Mouse (Mus musculus) thymus, postnatal 4 days (tissue): ENCODE results near the gene Slc1a5.

Experiments
- DNase-seq: peaks from one replicate; pipeline ENCODE4 v3.0.0; 2021

Slc1a5 gene

GRCm38 (mm10) chr7:16821091-16821490 is 40.0 kb downstream of the Slc1a5 start:
- DNase-seq = peak; percentile 13

- peak; percentile 4 for DNase-seq
These were observed 40.5 kb downstream of the Slc1a5 start for GRCm38 (mm10) chr7:16821669-16822101.

- no peak for DNase-seq
These were observed 42.6 kb downstream of the Slc1a5 start for GRCm38 (mm10) chr7:16823734-16824133.

GRCm38 (mm10) chr7:16825785-16826184 is 44.6 kb downstream of the Slc1a5 start:
- DNase-seq = peak; percentile 67

GRCm38 (mm10) chr7:16826571-16826970 is 45.4 kb downstream of the Slc1a5 start:
- peak; percentile 21 for DNase-seq

GRCm38 (mm10) chr7:16827274-16827673 is 46.1 kb downstream of the Slc1a5 start:
- DNase-seq = no peak

- no peak for DNase-seq
These were observed 49.3 kb downstream of the Slc1a5 start for GRCm38 (mm10) chr7:16830449-16830848.

- DNase-seq = no peak
These were observed 57.0 kb downstream of the Slc1a5 start for GRCm38 (mm10) chr7:16837916-16838803.

- DNase-seq = no peak
These were observed 57.8 kb downstream of the Slc1a5 start for GRCm38 (mm10) chr7:16838804-16839426.

- no peak for DNase-seq
These were observed 58.4 kb downstream of the Slc1a5 start for GRCm38 (mm10) chr7:16839427-16840108.

- no peak for DNase-seq
These were observed 59.0 kb downstream of the Slc1a5 start for GRCm38 (mm10) chr7:16840109-16840491.

- peak; percentile 64 for DNase-seq
These were observed 59.9 kb downstream of the Slc1a5 start for GRCm38 (mm10) chr7:16841078-16841477.

- peak; percentile 83 for DNase-seq
These were observed 60.7 kb downstream of the Slc1a5 start for GRCm38 (mm10) chr7:16841561-16842560.

- peak; percentile 95 for DNase-seq
These were observed 61.5 kb downstream of the Slc1a5 start, which contains the start of gene Prkd2 for GRCm38 (mm10) chr7:16842645-16843063. TSS of gene Prkd2 (plus strand) at chr7:16842902.

GRCm38 (mm10) chr7:16843441-16844171 is 62.5 kb downstream of the Slc1a5 start:
- peak; percentile 81 for DNase-seq

- no peak for DNase-seq
These were observed 63.5 kb downstream of the Slc1a5 start for GRCm38 (mm10) chr7:16844696-16845071.

GRCm38 (mm10) chr7:16845072-16845819 is 64.1 kb downstream of the Slc1a5 start:
- DNase-seq = peak; percentile 79

- DNase-seq = no peak
These were observed 64.7 kb downstream of the Slc1a5 start for GRCm38 (mm10) chr7:16845820-16846167.

GRCm38 (mm10) chr7:16846775-16847174 is 65.6 kb downstream of the Slc1a5 start:
- DNase-seq = peak; percentile 6

- peak; percentile 27 for DNase-seq
These were observed 66.4 kb downstream of the Slc1a5 start for GRCm38 (mm10) chr7:16847507-16847906.
